Mouse (Mus musculus) MEL (cell line): ENCODE measurements around the gene Cyp26b1.

Experiments
- CHD1 ChIP-seq: IDR thresholded peaks from 2 replicates; pipeline ENCODE4 v1.6.1; 2012; ENCODE audit warnings: low read depth, mild to moderate bottlenecking, inconsistent platforms, low read length, improper control_type of control experiment
- CTCF ChIP-seq, 3 experiments: IDR thresholded peaks in 2 of 3; conservative IDR thresholded peaks in 1 of 3; 2 replicates each; pipeline ENCODE4 v1.5.1; 2011 to 2012; ENCODE audit warnings: low read length in 3 of 3, low read depth in 2 of 3, mild to moderate bottlenecking in 2 of 3, improper control_type of control experiment in 1 of 3, inconsistent platforms in 1 of 3, mixed read lengths in 1 of 3, moderate library complexity in 1 of 3; ENCODE audit not compliant: control insufficient read depth in 1 of 3, insufficient read depth in 1 of 3, poor library complexity in 1 of 3, severe bottlenecking in 1 of 3
- EP300 ChIP-seq, 2 experiments: IDR thresholded peaks; 2 replicates each; pipeline ENCODE4 v1.6.1; 2011; ENCODE audit warnings: improper control_type of control experiment in 2 of 2, low read length in 2 of 2, low read depth in 1 of 2, mild to moderate bottlenecking in 1 of 2
- ETS1 ChIP-seq: IDR thresholded peaks from 2 replicates; pipeline ENCODE4 v1.6.1; 2012; ENCODE audit warnings: low read depth, mild to moderate bottlenecking, inconsistent platforms, low read length, improper control_type of control experiment, moderate library complexity
- GABPA ChIP-seq: IDR thresholded peaks from 2 replicates; pipeline ENCODE4 v1.6.1; 2012; ENCODE audit warnings: low read depth, mild to moderate bottlenecking, inconsistent platforms, low read length, improper control_type of control experiment, moderate library complexity
- GATA1 ChIP-seq: IDR thresholded peaks from 2 replicates; pipeline ENCODE4 v1.6.1; 2011; ENCODE audit warnings: low read depth, low read length, improper control_type of control experiment
- HCFC1 ChIP-seq: IDR thresholded peaks from 2 replicates; pipeline ENCODE4 v1.6.1; 2012; ENCODE audit warnings: low read depth, mild to moderate bottlenecking, inconsistent platforms, low read length, improper control_type of control experiment, moderate library complexity
- MAX ChIP-seq: IDR thresholded peaks from 2 replicates; pipeline ENCODE4 v1.6.1; 2011; ENCODE audit warnings: low read length, improper control_type of control experiment
- POLR2A ChIP-seq, 2 experiments: IDR thresholded peaks; 2 replicates each; pipeline ENCODE4 v1.6.1; 2011 to 2012; ENCODE audit warnings: low read length in 2 of 2, mild to moderate bottlenecking in 2 of 2, control low read depth in 1 of 2, improper control_type of control experiment in 1 of 2, low read depth in 1 of 2, moderate library complexity in 1 of 2; ENCODE audit not compliant: control insufficient read depth in 1 of 2, insufficient read depth in 1 of 2, poor library complexity in 1 of 2
- POLR2AphosphoS2 ChIP-seq: IDR thresholded peaks from 2 replicates; pipeline ENCODE4 v1.6.1; 2011; ENCODE audit warnings: low read length, improper control_type of control experiment
- RAD21 ChIP-seq: IDR thresholded peaks from 2 replicates; pipeline ENCODE4 v1.6.1; 2011; ENCODE audit warnings: mild to moderate bottlenecking, low read depth, low read length, improper control_type of control experiment
- SIN3A ChIP-seq: IDR thresholded peaks from 2 replicates; pipeline ENCODE4 v1.6.1; 2012; ENCODE audit warnings: low read length, improper control_type of control experiment, inconsistent platforms
- ZMIZ1 ChIP-seq: IDR thresholded peaks from 2 replicates; pipeline ENCODE4 v1.6.1; 2012; ENCODE audit warnings: low read depth, mild to moderate bottlenecking, inconsistent platforms, low read length, improper control_type of control experiment, moderate library complexity
- ZNF384 ChIP-seq: IDR thresholded peaks from 2 replicates; pipeline ENCODE4 v1.6.1; 2012; ENCODE audit warnings: low read depth, mild to moderate bottlenecking, inconsistent platforms, low read length, improper control_type of control experiment

DNA sequence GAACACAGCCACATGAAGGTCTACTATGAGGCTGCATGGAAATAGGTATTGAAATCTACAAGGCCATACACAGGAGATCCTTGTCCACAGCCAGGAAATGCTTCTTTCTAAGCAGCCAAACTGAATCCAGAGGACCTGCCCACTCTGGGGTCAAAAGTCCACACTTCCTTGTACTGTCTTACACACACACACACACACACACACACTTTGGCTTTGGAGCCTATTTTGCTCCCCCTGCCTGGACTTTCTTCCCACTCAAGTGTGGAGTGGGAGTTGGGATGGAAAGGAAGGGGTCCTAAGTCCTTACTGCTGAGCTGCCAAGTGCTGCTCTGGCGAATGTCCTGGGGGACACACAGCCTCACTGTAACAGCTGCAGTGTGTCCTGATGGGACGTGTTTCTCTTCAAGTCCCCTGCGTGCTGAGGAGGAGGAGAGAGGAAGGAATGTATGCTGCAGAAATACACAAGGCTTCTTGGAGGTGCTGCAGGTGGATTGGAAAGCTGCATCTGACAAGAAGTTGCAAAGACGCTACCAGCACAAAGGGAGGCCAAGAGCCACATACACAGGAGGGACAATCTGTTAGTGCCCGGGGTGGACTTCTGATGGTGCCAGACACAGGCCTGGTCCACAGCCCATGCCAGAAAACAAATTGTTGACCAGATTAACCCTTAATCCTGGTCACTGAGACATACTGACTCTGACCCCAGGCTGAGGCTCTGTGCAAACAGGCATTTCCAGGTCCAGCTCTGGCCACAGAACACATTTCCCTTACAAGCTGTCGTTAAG is 2.6 kb downstream of the Cyp26b1 start:
- no peak for TF ChIP-seq POLR2A (IDR thresholded peaks at IDR 0.05; ENCODE audit: control insufficient read depth in 1 of 2, insufficient read depth in 1 of 2, low read depth in 1 of 2, low read length in 2 of 2, poor library complexity in 1 of 2)
- no peak for TF ChIP-seq ZNF384
- no peak for TF ChIP-seq EP300 (IDR thresholded peaks at IDR 0.05; ENCODE audit: low read depth in 1 of 2, low read length in 2 of 2)
- TF ChIP-seq ZMIZ1 = no peak
- TF ChIP-seq RAD21 = no peak
- TF ChIP-seq GABPA = no peak
- TF ChIP-seq HCFC1 = no peak
- TF ChIP-seq CTCF (IDR thresholded peaks at IDR 0.05 in 2 of 3, conservative IDR thresholded peaks at IDR 0.05 in 1 of 3; ENCODE audit: control insufficient read depth in 1 of 3, insufficient read depth in 1 of 3, low read depth in 2 of 3, low read length in 3 of 3, poor library complexity in 1 of 3, severe bottlenecking in 1 of 3) = no peak
- no peak for TF ChIP-seq CHD1
- no peak for TF ChIP-seq GATA1
- TF ChIP-seq MAX = no peak
- TF ChIP-seq SIN3A = no peak
- no peak for TF ChIP-seq POLR2AphosphoS2
- TF ChIP-seq ETS1 = no peak
